Mouse (Mus musculus) activated CD4-positive, CD25-positive, alpha-beta regulatory T cell, adult 4 months (primary cell): ENCODE results near the gene Pigt. TPM values are rescaled to one million over a fixed set of nuclear protein-coding genes. Genes with fewer than 3 reads are reported as not detected.
A peak's percentile ranks its signal among the peaks of the same experiment; 100 is the strongest.

ENCODE experiments used
- ATAC-seq: one replicate; pipeline ENCODE4 v1.8.0; 2017
- polyA plus RNA-seq, 2 experiments: library from polyadenylated mRNA; unstranded; fragments of 100-300 nt; shearing (Covaris generic); gene quantifications; one replicate each; pipeline ENCODE4 v1.2.1; 2017

The Pigt gene
- polyA plus RNA-seq, 2 experiments from 2014 or later: 19.6 to 47.7 TPM

- ATAC-seq: peak; percentile 49
Measured at GRCm38 (mm10) chr2:164486258-164487114, 10.8 kb upstream of the Pigt start.

DNA sequence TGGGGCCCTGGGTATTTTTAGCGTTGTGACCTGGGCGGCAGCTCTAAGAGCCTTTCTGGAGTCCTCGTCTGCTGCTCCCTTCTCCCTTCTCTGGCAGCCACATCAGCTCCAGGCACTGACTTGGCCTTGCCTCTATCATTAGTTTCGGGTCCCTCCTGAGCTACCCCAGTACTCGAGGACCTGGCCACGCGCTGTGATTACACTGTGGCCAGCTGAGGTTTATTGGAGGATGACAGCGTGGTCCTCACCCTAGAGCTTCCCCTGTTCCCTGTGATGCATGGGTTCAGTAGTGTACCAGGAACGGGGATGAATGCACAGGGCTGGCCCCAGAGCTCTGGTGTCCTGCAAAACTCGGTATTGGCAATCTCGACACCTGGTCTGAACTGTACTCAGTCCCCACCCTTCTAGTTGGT lies 10.2 kb upstream of the Pigt start:
- no peak for ATAC-seq

- ATAC-seq: no peak
Measured at GRCm38 (mm10) chr2:164487812-164488211, 9.5 kb upstream of the Pigt start.

- ATAC-seq: no peak
Measured at GRCm38 (mm10) chr2:164494126-164494525, 3.2 kb upstream of the Pigt start.

GRCm38 (mm10) chr2:164496331-164496730 lies 989 bp upstream of the Pigt start:
- no peak for ATAC-seq

GRCm38 (mm10) chr2:164497691-164498268 lies 460 bp downstream of the Pigt start:
- no peak for ATAC-seq

DNA sequence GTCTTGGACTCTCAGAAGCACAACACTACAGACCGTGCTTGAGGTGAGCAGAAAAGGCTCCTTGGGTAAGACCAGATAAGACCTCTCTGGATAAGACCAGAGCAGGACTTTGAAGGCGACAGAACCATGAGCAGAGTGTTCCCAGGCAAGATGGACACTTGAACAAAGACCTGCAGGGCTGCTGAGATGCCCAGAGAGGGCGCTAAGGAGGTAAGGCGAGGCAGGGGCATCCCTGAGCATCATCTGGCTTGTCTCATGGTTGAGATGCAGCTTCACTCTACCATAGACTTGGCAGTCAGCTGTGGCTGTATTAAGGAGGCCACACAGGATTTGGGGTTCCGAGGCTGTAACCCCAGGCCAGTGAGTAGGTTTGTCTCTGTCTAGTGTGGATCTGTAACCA lies 2.0 kb downstream of the Pigt start:
- ATAC-seq: no peak

DNA sequence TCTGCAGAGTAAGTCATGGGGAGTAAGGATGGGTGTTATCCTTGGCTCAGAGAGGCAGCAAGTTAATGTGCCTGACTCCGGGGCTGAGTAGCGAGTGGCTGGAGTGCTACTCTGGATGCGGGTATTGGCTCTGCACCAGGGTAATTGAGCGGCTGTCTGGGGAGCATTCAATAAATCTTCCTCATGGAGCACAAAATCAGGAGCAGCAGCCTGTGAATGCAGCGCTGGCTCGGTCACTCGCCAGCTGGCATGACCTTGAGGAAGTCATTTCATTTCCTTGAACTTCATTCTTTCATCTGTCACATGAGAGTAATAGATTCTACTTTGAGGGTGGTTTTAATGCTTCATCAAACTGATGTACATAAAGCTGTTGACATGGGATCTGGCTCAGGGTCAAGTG lies 3.2 kb downstream of the Pigt start:
- no peak for ATAC-seq

GRCm38 (mm10) chr2:164504919-164505318 lies 7.6 kb downstream of the Pigt start:
- ATAC-seq: no peak

- ATAC-seq: no peak
Measured at GRCm38 (mm10) chr2:164505619-164506347, 8.5 kb downstream of the Pigt start.

- no peak for ATAC-seq
Measured at GRCm38 (mm10) chr2:164507811-164508210, 10.5 kb downstream of the Pigt start.

DNA sequence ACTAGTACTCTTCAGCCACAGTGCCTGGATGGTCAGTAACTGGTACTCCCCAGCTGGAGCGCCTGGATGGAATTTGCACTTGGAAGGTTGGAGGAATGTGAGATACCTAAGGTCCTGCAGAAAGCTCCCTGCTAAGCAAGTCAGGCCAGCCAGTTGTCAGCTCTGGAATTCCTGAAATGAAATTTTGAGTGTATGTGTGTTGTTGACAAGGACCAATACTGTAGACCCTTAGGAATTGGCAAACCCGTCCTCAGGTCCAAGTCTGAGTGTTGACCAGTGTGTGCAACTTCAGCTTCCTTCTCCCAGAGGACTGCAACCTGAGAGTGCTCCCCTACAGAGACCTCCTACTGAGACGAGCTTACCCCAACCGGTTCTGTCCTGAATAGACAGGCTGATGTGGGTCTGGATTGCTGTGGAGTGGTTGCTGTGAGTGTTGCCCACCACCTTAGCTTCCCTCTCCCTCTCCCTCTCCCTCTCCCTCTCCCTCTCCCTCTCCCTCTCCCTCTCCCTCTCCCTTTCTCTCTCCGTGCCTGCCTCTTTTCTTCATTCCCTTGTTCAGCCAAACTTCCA lies 13.4 kb downstream of the Pigt start:
- no peak for ATAC-seq

DNA sequence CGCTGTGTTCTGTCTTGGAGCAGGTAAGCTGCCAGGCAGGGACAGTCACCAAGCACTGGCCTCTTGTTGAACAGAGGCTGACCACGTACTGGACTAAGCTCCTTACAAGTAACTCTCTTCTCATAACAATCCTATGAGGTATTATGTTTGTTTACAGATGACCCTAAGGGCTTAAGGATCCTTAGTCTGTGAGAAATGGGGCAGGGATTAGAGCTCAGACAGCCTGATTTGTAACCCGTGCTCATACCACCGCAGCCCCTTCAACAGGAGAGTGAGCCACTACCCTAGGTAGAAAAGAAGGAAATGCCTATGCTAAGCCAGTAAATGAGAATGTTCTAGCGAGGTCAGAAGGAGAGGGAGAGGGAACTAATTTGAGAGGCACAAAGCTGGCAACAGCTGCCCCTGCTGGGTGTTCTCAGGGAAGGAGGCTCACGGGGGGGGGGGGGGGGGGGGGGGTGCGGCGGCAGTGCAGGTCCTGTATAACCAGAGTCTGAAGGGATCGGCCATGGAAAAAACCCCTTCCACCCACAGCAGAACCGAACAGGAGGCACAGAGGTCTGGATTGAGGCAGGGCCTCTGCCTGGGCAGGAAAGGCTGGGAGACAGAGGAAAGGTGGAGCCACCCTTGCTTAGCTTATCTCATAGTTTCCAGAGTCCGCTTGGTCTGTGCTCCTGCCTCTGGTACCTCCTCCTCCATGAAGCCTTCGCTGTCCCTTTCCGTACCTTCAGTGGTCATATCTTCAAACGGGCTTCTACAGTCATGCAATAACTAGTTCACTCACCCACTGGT lies 15.0 kb downstream of the Pigt start:
- no peak for ATAC-seq

DNA sequence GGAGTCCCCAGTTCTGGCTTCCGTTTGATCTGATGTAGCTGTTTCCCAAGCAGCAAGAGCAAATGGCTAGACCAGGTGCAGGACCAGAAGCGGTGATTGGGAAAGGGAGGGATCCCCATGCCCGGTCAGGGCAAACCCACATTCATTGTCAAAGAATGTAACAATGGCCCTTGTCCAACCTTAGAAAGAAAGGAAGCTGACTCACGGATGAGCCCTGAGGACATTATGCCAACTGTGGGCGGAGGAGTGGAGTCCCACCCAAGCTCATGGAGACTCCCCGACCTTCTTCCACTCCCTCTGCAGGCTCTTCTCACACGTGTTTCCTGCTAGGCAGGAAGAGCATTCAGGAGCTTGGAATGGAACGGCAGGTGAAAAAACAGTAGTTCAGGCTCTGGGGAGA lies 16.1 kb downstream of the Pigt start:
- ATAC-seq: no peak

DNA sequence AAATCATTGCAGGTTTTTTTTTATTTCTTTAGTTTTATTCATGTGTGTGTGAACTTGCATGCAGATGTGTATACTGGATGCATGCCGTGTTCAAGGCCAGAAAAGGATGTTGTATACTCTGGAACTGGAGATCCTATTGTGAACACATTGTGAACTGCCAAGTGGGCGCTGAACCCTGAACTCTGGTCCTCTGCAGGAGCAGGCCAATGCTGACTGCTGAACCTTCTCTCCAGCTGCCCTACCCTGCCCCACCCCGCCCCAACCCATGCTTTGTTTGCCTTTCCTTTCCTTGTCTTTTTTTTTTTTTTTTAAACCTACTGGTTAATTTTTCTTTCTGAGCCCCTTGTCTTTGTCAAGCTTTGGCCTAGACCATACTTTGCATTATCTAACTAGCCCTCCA lies 17.6 kb downstream of the Pigt start:
- no peak for ATAC-seq

DNA sequence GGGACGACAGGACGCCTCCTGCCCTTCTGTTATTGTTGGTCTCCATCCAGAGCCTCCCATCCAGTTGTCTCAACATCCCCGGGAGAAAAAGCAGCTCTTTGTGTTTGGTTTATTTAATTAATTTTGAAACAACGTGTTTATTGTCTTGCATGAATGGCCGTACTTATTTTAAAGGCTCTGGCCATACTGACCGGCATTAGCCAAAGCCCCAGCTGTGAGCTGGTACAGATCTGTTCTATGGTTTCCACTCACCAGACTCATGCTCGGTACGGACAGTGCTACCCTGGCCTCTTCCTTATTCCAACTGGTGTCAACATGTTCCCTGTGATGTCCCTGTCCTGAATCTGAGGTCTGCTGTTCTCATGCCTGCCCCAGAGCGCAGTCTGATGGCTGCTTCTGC lies 18.6 kb downstream of the Pigt start:
- ATAC-seq: no peak

GRCm38 (mm10) chr2:164516592-164516991 lies 19.3 kb downstream of the Pigt start:
- ATAC-seq: no peak

DNA sequence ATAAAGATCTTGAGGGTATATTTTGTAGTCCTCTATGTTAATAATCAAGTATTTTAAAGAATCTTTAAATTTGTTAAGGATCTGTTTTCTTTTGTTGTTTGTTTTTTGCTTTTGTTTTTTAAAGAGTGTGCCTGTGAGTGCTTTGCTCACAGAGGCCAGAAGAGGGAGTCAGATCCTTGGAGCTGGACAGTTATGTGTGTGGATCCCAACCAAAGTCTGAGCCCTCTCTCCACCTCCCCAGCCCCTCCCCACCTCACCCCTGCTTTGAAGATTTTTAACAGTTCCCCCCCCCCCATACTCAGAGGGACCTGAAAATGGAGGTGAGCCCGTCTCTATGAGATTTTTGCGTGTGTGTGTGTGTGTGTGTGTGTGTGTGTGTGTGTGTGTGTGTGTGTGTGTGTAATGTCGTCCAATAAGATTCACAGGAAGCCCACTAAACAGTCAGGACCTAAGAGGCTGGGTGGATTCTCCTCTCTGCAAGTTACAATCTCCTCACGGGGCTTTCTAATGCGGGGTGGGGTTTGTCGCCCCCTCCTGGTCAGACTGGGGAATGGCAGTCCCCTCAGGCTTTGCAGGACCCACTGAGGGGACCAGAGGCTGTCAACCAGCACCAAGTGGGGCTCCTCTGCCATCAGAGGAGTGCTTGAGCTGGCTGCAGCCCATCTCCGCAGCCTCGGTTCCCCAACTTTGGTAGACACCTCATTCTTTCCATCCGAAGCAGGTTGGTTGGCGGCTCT lies 20.3 kb downstream of the Pigt start:
- no peak for ATAC-seq

GRCm38 (mm10) chr2:164518266-164519170 lies 21.2 kb downstream of the Pigt start:
- ATAC-seq: no peak

DNA sequence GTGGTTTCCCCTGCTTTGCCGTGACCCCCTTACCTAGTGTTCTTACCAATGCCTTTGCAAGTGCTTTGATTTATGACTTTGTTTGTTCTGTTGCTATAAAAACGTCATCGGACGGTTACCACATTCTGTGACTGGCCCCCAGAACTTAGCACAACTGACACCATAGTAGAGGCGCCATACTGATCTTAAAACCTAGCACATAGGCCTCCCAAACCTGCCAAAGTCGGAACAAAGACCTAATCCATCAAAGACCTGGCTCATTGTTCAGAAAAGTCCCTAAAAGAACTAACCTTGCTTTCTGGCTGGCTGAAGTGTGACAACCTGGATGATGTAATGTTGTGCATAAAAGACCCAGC lies 21.8 kb downstream of the Pigt start:
- ATAC-seq: no peak

GRCm38 (mm10) chr2:164520782-164521181 lies 23.5 kb downstream of the Pigt start:
- ATAC-seq: no peak
